Mouse (Mus musculus): ENCODE measurements at regions not wholly inside any gene's neighbourhood (a gene's known extent, or its start where the extent isn't known, plus 50 kb on each side); places are given as distances from the start of the nearest gene placed in this dataset.

- peak; percentile 71 for DNase-seq
Observed at GRCm38 (mm10) chr3:49686182-49686895, 70.8 kb downstream of the Pcdh18 start.

- no peak for DNase-seq
Observed at GRCm38 (mm10) chr3:49674921-49675320, 82.2 kb downstream of the Pcdh18 start.

- peak; percentile 79 for DNase-seq
Observed at GRCm38 (mm10) chr3:49672685-49673184, 84.4 kb downstream of the Pcdh18 start.

- DNase-seq = peak; percentile 95
Observed at GRCm38 (mm10) chr3:49667543-49668338, 89.4 kb downstream of the Pcdh18 start.

GRCm38 (mm10) chr3:49666516-49666915 is 90.6 kb downstream of the Pcdh18 start:
- no peak for DNase-seq

GRCm38 (mm10) chr3:49648895-49649175 is 108.3 kb downstream of the Pcdh18 start:
- no peak for DNase-seq

GRCm38 (mm10) chr3:49648040-49648894 is 108.9 kb downstream of the Pcdh18 start:
- peak; percentile 84 for DNase-seq

GRCm38 (mm10) chr3:49644993-49645392 is 112.1 kb downstream of the Pcdh18 start:
- peak; percentile 82 for DNase-seq

- peak; percentile 84 for DNase-seq
Observed at GRCm38 (mm10) chr3:49643871-49644270, 113.3 kb downstream of the Pcdh18 start.

- DNase-seq = peak; percentile 98
Observed at GRCm38 (mm10) chr3:49641966-49642758, 115.0 kb downstream of the Pcdh18 start.

- peak; percentile 86 for DNase-seq
Observed at GRCm38 (mm10) chr3:49641411-49641810, 115.7 kb downstream of the Pcdh18 start.

GRCm38 (mm10) chr3:49638601-49639000 is 118.5 kb downstream of the Pcdh18 start:
- no peak for DNase-seq

GRCm38 (mm10) chr3:49636676-49637075 is 120.4 kb downstream of the Pcdh18 start:
- DNase-seq = no peak

- DNase-seq = peak; percentile 83
Observed at GRCm38 (mm10) chr3:49592706-49593451, 164.2 kb downstream of the Pcdh18 start.

- no peak for DNase-seq
Observed at GRCm38 (mm10) chr3:49590234-49590633, 166.9 kb downstream of the Pcdh18 start.

GRCm38 (mm10) chr3:49586531-49587168 is 170.5 kb downstream of the Pcdh18 start:
- no peak for DNase-seq

GRCm38 (mm10) chr3:49585962-49586361 is 171.2 kb downstream of the Pcdh18 start:
- peak; percentile 86 for DNase-seq

GRCm38 (mm10) chr3:49566769-49567729 is 190.1 kb downstream of the Pcdh18 start:
- no peak for DNase-seq

- DNase-seq = no peak
Observed at GRCm38 (mm10) chr3:49527642-49528041, 229.5 kb downstream of the Pcdh18 start.

- DNase-seq = no peak
Observed at GRCm38 (mm10) chr3:49520088-49520487, 237.0 kb downstream of the Pcdh18 start.

All from heart, adult 11 months (tissue).